Mouse (Mus musculus): ENCODE measurements at regions not wholly inside any gene's neighbourhood (a gene's known extent, or its start where the extent isn't known, plus 50 kb on each side); places are given as distances from the start of the nearest gene placed in this dataset.

GRCm38 (mm10) chr1:164543045-164543803 is 85.1 kb upstream of the Atp1b1 start:
- TF ChIP-seq CTCF (IDR thresholded peaks at IDR 0.05; ENCODE audit: low read depth) (no peak), EP300 (IDR thresholded peaks at IDR 0.05; ENCODE audit: low read depth) (no peak)
